Mouse (Mus musculus): ENCODE results near the gene Gpatch2l.

The Gpatch2l gene

DNA sequence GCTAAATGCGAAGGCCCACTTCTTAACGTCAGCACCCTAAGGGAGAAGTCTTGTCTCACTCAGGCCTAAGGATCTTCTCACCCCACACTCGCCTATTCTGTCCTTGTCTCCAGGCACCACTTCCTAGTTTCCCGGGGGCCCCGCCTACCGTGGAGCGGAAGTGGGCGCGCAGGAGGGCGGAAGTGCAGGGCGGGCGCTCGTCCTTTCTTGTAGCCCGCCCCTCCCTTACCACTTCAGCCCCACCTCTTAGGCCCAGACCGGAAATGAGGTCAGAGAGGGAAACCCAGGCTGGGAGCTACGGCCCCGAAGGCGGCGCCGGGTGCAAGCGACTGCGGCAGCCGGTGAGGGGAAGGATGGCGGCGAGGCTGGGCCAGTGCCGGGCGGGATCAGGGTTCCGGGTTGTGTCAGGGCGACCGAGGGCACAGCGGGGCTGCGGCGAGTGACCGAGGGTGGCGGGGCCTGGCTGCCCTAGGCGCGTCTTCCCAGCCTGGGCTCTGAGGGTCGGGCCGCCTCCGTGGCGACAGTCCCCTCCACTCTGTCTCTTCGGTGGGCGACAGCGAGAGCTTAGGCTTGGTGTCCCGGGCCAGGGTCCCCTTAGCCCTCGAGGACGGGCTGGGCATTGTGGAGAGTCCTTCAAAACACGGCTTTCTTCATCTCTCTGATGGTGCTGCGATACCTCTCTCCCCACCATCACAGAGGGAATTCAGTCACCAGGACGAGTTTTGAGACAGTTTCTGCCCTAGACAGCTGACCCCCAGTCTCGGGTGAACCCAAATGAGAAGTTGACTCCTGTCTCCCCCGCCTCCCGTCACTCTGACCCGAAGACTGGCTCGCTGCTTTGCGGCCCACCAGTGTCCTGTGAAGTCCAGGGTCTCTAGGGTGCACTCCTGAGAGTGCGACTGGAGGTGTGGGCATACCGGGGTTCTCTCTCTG lies at the start of gene Gpatch2l:
TSS of gene Gpatch2l (plus strand) at position 255 of the 933 bp plus-strand sequence.
- DNase-seq (ENCODE audit: low spot score), result peak; percentile 97

DNA sequence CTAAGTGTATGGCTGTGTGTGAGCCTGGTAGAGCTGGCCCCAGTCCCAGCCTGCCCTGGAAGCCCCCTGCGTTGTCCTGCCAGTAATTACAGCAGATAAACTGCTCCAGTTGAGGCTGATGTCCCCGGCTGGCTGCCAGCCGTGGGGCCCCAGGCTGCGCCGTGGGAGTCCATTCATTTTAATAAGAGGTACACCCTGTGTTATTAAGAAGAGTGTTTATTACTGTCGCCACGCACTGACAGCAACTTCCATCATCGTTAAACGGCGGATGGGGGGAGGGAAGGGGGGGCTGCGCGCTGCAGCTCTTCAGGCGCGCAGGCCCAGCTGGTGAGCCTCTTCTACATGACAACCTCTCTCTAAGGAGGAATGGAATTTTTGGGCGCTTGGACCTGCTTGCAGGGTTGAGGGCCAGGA lies 49.6 kb upstream of the Gpatch2l start:
- DNase-seq (ENCODE audit: low spot score), result no peak

DNA sequence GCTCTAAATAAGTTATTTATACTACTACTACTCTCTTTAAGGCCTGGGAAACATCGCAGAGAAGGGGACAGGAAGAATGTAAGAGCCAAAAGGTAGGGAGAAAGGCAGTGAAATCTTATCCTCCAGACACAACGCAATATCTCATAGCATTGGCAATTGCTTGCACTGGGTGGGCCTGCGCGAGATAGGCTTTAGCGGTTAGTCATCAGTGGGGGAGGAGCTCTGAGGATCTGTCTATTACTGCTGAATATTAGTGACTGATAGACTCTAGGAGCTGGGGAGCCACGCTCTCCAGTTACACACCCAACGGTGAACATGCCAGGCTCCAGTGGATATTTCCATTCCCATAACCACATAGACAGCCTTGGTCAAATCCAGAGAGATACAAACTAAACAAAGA lies 44.7 kb upstream of the Gpatch2l start:
- DNase-seq (ENCODE audit: low spot score), result no peak

DNA sequence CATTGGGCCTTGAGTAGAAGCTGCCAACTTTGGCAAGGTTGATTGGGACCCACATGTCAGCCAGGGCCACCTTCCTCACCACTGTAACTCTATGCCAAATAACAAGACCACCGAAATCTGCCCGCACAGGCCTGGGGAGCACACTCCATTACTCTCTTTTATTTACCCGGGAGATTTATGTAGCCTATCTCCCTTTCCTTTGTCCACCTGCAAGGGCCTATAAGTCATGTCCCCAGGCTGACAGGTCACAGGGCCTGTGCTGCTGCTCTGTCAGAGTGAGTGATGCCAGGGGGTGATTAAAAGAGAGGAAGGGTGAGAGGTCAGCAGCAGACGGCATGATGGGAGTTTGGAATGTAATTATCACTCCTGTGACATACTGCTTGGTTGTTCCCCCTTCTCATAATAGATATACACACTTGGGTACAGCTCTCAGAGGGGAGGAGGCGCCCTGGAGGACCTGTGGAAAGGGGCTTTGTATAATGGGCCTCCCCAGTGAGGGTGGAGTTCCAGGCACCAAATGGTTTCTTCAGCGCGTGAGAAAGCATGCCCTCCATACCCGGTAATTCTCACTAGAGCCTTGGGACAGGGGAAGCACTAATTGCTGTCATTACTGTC lies 38.1 kb upstream of the Gpatch2l start:
- DNase-seq (ENCODE audit: low spot score), result no peak

DNA sequence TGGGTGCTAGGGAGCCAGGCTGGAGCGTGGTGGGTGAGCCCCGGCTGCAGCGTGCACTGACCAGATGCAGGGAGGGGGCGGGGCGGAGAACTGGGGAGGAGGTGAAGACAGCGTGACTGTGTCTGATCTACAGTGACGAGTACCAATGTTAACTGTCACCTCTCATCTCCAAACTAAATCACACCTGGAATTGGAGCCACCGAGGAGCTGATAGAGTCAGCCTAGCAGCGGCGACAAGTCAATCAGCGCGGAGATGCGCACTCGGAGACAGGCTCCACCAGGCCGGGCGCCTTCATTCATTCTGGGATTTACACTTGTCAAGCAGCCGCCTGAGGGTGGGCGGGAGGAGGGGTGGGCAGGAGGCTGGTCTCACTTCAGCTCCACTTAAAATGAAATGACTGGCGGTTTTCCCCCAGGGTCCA lies 30.5 kb upstream of the Gpatch2l start:
- DNase-seq (ENCODE audit: low spot score), result no peak

DNA sequence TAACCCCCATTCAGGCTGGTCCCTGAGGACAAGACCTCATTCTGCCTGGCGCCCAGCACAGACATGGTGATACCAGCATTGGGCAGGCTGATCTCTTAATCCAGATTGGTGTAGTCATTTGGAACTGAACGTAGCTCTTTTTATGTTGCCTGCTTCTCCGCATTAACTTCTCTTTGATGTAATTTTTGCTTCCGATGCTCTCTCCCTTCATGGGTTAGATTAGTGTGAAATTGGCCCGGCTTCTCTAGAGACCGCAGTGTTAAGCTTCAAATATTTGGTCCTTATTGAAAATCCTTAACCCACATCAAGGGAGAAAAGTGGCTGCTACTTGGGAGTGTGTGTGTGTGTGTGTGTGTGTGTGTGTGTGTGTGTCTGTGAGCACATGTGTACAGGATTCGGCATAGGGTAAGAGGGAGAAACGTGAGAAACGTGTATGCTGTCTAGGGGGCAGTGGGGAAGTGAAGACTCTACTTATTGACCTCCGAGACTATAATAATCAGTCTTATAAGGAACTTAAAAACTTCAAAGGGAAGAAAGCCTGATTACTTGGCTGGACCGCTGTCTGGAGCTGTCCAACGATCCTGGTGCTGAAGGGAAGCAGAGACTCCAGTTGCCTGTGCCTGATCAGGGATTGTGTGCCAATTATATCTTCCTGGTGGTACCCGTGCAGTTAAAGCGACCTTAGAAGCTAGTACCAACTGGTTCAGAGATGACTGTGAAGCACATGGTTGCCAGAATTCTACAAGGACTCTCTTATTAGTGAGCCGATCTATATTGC lies 28.8 kb upstream of the Gpatch2l start:
- DNase-seq (ENCODE audit: low spot score), result peak; percentile 79

DNA sequence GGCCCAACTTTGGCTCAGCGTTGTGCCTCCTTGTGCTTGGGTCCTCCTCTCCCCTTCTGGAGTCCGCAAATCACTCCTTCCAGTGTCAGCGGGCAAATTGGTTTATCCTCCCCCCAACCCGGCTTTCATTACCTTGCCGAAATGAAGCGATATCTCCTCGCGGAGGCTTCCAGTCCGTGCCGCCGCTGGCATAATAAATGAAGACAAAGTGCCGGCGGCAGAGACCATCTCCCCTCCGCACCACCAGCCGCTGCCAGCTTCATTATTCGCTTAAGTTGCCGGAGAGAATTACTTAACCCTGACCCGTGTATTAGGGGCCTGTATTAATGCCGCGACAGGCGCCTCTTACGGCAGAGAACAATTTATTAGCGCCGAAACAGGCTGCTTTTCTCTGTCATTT lies 27.5 kb upstream of the Gpatch2l start:
- no peak for DNase-seq (ENCODE audit: low spot score)

DNA sequence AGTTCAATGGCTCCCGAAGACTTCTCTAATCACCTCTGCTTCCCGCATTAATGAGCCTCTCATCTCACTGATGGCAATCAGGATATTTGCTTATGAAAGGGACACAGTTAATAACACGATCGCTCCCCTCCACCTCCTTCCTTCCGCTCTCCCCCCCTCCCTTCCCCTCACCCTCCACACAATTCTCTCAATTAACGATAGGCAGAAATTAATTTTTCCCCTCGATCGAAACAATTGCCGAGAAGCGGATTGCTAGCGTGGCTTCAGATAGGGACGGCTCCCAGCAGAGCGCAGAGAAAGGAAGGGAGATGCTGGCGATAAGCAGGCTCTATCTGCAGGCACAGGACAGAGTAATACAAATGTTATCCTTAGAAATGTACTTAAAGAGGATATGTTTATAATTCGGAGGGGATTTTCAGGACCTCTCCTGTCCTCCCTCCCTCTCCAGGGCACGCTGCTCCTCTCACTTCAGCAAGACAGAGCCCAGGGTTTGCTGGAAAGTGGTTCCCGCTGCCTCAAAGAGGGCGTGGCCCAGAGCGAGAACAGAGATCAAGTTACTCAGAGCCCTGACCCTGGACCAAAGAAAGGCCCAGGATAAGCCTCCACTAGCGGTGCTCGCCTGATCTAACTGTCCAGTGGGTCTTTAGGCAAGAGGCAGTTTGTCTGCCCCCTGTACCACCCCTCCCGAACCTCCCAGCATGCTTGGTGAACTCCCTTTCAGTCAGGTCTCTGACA lies 24.8 kb upstream of the Gpatch2l start:
- DNase-seq (ENCODE audit: low spot score), result peak; percentile 66

DNA sequence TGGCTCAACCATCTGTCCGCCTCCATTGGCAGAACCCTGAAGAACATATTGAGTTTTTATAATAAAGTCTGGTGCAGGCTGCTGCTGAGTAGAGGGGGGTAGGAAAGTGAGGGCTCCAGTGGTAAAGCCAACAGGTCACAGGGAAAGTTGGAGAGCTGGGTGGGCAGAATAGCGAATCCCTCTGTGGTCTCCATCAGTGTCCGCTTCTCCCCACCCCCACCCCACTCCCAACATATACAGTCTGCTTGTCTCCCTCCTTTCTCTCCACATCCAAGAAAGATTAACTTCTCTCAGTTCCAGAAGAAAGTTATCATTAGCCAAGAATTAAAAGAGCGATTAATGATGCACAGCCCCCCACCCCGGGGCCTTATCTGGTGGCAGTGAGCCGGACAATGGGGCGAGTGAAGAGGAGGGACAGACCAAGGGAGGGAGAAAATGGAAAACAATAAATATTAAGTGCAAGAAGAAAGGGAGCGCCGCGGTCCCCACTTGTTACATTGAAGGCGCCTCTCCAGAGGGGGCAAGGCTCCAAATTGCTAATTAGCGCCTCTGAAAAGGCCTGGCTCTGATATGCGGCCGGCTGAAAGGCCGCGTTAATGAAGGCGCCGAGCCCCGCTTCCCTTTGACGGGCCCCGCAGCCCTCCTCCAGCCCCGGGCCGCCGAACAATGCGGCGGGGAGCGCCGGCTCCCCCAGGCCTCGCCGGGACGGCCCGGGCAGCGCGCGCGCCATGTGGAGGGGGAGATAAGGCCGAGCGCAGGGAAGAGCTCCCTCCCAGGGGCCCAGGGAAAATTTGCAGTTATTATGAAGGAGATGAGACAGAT lies 21.2 kb upstream of the Gpatch2l start:
- peak; percentile 73 for DNase-seq (ENCODE audit: low spot score)

DNA sequence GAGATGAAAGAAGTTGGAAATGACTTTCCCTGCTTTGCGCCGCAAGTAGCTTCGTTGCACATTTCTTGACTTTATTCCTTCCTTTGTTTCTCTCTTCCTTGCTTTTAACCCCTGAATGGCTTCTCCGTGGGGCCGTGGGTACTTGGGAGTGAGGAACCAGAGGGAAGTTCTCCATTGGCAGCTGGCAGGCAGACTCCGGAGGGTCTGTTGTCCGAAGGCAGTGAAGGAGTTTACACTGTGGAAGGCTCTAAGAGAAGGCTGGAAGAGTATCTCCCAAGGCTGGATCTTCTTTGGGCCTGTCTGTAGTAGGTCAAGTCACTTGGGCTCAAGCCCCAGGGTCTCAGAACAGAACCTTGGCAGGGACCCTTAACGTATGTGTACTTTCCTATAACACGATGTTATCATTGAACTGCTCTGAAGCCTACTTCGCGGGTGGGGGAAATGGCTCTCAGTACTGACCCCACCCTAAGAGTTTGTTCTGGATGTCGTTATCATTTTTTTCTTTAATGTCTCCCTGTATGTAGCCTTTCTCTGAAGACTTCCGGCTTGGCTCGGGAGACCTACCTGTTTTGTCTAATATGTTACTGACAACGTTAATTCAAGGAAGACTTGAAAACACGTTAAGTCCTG lies 20.5 kb upstream of the Gpatch2l start:
- no peak for DNase-seq (ENCODE audit: low spot score)

DNA sequence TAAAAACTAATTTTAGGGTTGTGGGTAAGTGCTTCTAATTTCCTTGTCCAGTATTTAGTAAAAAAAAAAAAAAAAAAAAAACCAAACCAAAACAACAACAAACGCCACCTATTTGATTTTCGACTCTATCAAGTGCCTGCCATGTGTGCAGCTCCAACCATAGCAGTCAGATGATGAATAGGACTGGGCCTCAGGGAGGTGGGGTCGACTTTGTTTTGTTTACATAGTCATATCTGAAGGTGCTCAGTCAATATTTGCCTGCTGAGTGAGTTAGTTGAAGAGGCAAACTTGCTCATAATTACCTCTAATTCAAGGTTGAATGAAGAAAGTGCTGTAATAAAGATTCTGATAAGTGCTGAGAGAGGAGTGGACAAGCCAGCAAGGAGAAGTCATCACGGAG lies 7.4 kb upstream of the Gpatch2l start:
- DNase-seq (ENCODE audit: low spot score), result no peak

DNA sequence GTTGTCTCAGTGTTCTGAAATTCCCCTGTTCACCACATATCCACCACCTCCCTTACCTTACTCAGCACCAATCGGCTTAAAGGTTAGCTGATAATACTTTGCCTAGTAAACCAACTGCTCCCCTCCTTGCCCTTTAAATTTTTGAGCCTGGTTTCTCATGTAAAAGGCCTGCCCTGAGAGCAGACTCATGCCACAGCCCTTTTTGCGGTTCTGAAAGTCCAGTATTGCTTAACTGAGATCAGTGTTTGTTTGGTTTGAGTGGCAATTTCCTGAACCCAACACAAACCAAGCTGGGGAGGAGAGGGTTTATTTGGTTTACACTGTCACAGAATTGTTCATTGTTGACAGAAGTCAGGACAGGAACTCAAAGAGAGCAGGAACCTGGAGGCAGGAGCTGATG lies 2.9 kb upstream of the Gpatch2l start:
- DNase-seq (ENCODE audit: low spot score), result no peak

DNA sequence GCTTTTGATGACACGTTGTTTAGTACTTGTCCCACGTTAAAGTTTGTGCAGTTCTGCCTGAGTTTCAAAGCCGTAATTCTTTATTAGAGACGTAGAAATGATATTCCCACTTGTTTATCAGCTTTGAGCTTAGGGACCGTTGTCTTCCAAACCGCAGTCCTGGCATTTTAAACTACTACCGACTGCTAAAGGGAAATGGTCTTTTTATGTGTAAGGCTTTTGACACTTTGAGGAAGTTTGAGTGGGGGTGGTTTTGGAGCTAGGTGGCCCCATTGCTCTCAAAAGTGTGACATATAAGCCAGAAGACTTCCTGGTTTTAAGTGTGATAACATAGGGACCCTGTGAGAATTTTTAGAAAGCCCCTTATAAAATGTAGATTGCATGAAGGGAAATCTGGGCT lies 905 bp downstream of the Gpatch2l start:
- no peak for DNase-seq (ENCODE audit: low spot score)

DNA sequence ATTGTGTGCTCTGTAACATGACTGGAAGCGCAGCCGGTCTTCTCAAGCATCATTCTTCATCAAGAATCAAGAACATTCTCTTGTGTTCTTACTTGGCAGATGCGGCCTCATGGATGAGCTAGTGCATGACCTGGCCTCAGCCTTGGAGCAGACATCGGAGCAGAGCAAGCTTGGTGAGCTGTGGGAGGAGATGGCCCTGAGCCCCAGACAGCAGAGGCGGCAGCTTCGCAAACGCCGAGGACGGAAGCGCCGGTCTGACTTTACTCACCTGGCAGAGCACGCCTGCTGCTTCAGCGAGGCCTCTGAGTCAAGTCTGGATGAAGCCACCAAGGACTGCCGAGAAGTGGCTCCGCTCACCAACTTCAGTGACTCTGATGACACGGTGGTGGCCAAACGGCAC lies 2.3 kb downstream of the Gpatch2l start:
- no peak for DNase-seq (ENCODE audit: low spot score)

DNA sequence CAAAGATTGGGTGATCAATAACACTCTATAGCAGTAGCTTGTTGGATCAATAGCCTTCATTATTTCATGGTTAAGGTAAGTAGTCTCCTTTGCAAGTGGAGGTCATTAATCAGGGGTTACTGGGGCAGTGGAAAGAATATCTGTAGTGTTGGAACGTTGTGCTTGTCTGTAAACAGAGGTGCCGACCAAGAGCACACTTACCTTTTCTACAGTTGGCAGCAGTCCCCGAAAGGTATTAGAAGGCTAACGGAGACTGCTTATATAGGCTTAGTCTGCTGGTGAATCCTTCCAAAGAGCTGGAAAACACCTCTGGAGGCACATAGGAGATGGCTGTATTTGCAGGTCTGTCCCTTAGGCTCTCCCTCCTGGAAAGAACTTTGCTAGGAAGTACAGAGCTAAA lies 8.5 kb downstream of the Gpatch2l start:
- no peak for DNase-seq (ENCODE audit: low spot score)

DNA sequence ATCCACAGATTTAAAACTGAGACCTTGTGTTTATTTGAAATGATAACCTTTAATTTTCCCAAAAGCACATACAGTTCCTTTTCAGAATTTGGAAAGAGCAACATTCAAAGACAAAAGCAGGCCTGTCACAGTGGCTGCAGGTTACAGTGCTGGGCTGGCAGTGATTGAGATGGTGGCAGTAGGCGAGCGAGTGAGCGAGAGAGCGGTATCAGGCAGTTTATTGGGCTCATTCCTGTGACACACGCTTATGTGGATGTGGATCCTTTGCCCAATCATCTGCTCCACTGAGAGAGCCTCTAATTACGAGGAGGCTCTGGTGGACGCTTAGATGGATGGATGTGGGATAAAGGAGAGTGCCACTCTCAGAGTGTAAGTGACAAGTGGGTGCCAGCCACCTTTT lies 13.3 kb downstream of the Gpatch2l start:
- no peak for DNase-seq (ENCODE audit: low spot score)

DNA sequence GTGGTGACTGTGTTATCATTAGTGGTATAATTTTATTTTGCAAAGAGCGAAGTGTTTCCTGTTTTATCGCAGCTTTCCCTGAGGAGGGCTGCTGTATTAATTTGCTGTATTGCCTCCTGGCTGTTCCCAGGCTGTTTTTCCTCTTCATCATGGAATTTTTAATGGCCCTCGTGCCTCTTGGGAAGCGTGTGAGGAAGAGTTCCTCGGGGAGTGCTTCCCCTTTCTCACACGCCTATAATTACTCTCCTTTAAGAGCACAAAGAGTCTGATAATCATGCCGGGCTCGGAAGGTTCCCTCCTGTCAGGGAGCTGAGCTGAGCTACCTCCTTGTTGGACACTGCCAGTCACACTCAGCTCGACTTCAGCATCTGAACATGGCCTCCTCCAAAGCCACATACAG lies 30.0 kb downstream of the Gpatch2l start:
- DNase-seq (ENCODE audit: low spot score), result no peak

DNA sequence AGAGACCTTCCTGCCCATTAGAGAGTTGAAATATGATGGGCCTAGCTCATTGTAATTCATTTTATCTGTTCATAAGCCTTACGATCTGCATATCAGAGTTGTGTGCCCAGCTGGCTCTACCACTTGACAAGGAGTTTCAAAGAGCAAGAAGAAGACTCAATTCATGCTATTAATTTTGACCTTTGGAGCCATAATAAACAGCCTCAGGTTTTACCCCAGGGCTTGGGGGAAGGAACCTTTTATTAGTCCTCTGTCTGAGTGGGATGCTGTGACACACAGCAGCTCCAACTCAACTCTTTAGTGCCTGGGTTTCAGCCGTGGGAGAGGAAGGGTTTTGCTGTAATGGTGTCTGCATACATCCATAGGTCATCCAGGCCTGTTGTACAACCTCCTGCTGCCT lies 32.6 kb downstream of the Gpatch2l start:
- no peak for DNase-seq (ENCODE audit: low spot score)

DNA sequence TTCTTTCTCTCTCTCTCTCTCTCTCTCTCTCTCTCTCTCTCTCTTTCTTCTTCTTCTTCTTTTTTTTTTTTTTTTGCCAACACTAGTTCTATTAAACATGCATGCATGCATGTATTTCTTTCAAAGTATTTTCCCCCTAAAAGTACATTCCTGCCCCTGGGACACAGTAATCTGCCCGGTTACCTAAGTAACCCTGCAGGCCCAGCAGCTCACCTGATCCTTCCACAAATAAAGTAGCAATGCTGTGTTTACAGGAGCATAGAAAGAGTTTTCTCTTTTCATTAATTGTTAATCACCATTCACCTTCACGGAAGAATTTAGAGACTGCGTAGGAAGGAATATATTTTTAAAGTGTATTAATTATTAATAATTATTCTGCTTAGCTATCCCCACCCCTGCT lies 34.1 kb downstream of the Gpatch2l start:
- DNase-seq (ENCODE audit: low spot score), result no peak

DNA sequence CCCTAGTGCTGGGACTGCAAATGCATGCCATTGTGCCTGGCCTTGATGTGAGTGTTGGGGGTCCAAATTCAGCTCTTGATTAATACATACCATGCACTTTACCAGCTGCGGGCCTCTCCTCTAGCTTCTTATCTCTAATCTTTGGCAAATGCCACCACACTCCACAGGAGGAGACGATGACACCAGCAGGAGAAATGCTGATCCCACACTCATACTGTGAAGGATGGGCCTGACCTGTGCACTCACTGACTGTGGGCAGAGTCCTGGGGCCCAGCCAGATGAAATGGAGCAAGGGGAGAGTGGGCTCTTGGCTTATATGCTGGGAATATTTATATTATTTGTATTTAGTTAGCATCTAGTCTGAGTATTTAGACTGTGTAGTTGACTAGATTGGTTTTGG lies 34.8 kb downstream of the Gpatch2l start:
- DNase-seq (ENCODE audit: low spot score), result no peak

DNA sequence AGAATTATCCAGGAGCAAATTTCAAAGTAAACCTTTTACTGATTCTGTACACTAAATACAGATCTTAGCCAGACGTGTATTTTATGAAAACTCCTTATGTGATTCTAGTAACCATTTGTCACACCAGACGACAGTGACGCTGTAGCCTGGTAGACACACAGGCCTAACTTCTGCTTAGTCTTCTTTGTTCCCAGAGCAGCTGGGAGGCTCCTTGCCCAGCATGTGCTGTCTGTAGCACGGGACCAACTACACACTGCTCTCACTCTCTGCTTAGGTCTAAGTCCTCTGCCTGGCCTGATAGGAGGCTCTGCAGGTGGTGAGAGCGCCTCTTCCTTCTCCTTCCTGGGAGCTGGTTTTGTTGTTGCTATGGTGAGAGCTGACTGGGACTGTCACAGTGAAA lies 35.2 kb downstream of the Gpatch2l start:
- no peak for DNase-seq (ENCODE audit: low spot score)

Data from retina, embryonic 14.5 days (tissue).